Mouse (Mus musculus) hindbrain, embryonic 13.5 days (tissue): ENCODE measurements around the gene Gria4. TPM values are rescaled to one million over a fixed set of nuclear protein-coding genes. Genes with fewer than 3 reads are reported as not detected.

Experiments used
- ATAC-seq: fragments of 200-750 bp; cut with Nextera tagmentation; 2 replicates; pipeline ENCODE4 v1.8.0; 2017; ENCODE audit warnings: moderate TSS enrichment; ENCODE audit not compliant: low FRiP score
- H3K27ac ChIP-seq: fragments of 300-500 bp; sonication (generic); 2 replicates; pipeline ENCODE4 v1.5.1; 2015; ENCODE audit warnings: inconsistent platforms, mild to moderate bottlenecking, moderate library complexity
- H3K27me3 ChIP-seq: fragments of 300-500 bp; sonication (generic); 2 replicates; pipeline ENCODE4 v1.6.1; 2015; ENCODE audit warnings: mild to moderate bottlenecking, inconsistent platforms
- H3K36me3 ChIP-seq: fragments of 300-500 bp; sonication (generic); 2 replicates; pipeline ENCODE4 v1.6.1; 2015; ENCODE audit warnings: mild to moderate bottlenecking, inconsistent platforms
- H3K4me1 ChIP-seq: fragments of 300-500 bp; sonication (generic); replicated peaks from 2 replicates; pipeline ENCODE4 v1.6.1; 2015; ENCODE audit warnings: inconsistent platforms
- H3K4me2 ChIP-seq: fragments of 300-500 bp; sonication (generic); 2 replicates; pipeline ENCODE4 v1.6.1; 2015; ENCODE audit warnings: inconsistent platforms, mild to moderate bottlenecking, moderate library complexity
- H3K4me3 ChIP-seq: fragments of 300-500 bp; sonication (generic); 2 replicates; pipeline ENCODE4 v1.5.1; 2015; ENCODE audit warnings: mild to moderate bottlenecking, inconsistent platforms
- H3K9ac ChIP-seq: fragments of 300-500 bp; sonication (generic); 2 replicates; pipeline ENCODE4 v1.6.1; 2015; ENCODE audit warnings: mild to moderate bottlenecking, inconsistent platforms
- H3K9me3 ChIP-seq: fragments of 300-500 bp; sonication (generic); 2 replicates; pipeline ENCODE4 v1.6.1; 2016; ENCODE audit warnings: inconsistent platforms
- WGBS: fragments of 180-500 bp; shearing (Covaris S2); methylation state at CpG from one replicate; pipeline ENCODE4 v1.1.7; 2015; 5-methylcytosine and 5-hydroxymethylcytosine counted together
- polyA plus RNA-seq: library from polyadenylated mRNA; unstranded; fragments of >200 nt; fragmentation: Nextera tagmentation; extraction: Ambion mirVana; gene quantifications from 2 replicates; pipeline ENCODE4 v1.2.1, GENCODE M21; 2015

Gene Gria4
- polyA plus RNA-seq, 1 experiment from 2014 or later, result 29.1 TPM

DNA sequence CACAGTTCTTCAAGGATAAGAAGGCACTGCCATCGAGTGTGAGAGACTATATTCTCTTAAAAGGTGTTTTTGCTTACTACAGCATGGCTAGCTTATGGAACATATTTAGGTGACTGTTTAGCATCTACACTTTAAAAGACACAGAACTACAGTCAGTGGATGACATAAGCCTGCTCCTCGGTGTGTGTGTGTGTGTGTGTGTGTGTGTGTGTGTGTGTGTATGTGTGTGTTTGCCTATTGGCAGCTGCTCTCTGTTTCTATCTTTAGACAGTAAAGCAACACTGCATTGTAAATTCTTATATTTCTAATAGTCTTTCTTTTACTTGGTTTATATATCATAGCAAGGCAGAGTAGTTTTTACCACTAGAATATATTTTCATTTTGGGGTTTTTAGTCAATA is 130.3 kb downstream of the Gria4 start:
- no peak overlapping the region for H3K4me3 ChIP-seq
- H3K9me3 ChIP-seq, result no peaks in the 10 kb centered on the region
- no peak for ATAC-seq
- H3K36me3 ChIP-seq, result no peaks in the 10 kb centered on the region
- H3K4me2 ChIP-seq, result no peak overlapping the region
- H3K4me1 ChIP-seq, result no peaks in the 10 kb centered on the region
- WGBS, result 73% methylated on average over 2 of the region's 2 CpGs
- no peaks in the 10 kb centered on the region for H3K27me3 ChIP-seq
- no peak overlapping the region for H3K9ac ChIP-seq
- no peak overlapping the region for H3K27ac ChIP-seq

DNA sequence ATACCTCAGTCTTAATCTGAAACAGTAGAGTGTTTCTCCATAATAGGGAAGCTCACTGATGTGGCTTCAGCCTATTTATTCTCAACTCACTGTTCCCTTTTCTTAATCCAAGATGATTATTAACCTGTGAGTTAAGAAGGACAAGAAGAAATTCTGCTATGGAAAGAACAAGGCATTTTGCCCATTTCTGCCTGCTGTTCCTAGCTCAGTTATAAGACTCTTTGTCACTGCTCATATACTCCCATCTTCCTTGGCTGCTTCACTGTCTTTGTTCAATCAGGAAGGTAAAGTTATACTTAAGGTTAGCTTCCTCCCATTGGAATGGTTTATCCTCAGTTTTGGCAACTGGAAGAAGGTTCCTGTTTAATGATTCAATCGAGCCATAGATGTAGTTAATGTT is 133.6 kb downstream of the Gria4 start:
- Histone ChIP-seq H3K9ac (no peak overlapping the region), H3K36me3 (no peaks in the 10 kb centered on the region), H3K4me1 (no peaks in the 10 kb centered on the region), H3K9me3 (no peaks in the 10 kb centered on the region), H3K4me2 (no peak overlapping the region), H3K27ac (no peak overlapping the region), H3K4me3 (no peak overlapping the region), H3K27me3 (no peaks in the 10 kb centered on the region)
- no peak for ATAC-seq
- 85% methylated on average over 1 of the region's 1 CpGs for WGBS

DNA sequence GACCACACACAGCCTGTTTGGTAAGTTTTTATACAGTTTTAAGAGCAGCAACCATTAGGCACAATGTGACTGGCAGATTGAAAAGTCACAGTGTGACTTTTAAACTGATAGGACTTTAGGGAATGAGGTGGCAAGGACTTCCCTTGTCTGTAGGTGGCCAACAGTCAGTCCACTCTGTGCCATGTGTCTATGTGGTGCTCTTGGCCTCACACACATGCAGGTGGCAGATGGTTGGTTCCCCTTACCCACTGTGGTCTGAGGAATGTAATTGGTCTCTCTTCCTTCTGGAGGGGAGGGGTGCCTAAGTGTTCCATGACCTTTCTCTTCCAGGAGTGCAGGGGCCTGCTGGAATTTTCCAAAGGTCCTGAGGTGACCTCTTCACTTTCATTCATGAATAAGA is 137.1 kb downstream of the Gria4 start:
- H3K4me2 ChIP-seq, result no peak overlapping the region
- no peaks in the 10 kb centered on the region for H3K4me1 ChIP-seq
- no peaks in the 10 kb centered on the region for H3K36me3 ChIP-seq
- no peaks in the 10 kb centered on the region for H3K9me3 ChIP-seq
- H3K4me3 ChIP-seq, result no peak overlapping the region
- no peak overlapping the region for H3K9ac ChIP-seq
- H3K27me3 ChIP-seq, result no peaks in the 10 kb centered on the region
- H3K27ac ChIP-seq, result no peak overlapping the region
- ATAC-seq, result no peak

DNA sequence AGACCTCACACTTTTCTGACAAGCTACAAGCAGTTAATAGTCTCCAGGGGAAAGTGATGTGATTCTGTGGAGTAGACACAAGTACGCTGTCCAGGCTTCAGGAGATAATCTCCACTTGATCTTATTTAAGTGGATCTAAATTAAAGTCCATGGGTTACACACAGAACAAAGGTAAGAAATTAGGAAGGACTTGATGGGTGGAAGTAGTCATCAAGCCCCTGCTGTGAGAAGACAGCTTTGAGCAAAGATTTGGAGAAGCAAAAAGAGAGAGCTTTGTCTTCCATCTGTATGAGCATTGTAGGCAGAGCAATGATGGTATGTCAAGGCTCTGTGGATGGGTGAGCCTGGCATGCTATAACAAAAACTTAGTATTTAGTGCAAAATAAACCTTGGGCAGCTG is 141.7 kb downstream of the Gria4 start:
- Histone ChIP-seq H3K27ac (no peak overlapping the region), H3K9me3 (no peaks in the 10 kb centered on the region), H3K36me3 (no peaks in the 10 kb centered on the region), H3K4me3 (no peak overlapping the region), H3K4me2 (no peak overlapping the region), H3K9ac (no peak overlapping the region), H3K4me1 (no peaks in the 10 kb centered on the region), H3K27me3 (no peaks in the 10 kb centered on the region)
- 86% methylated on average over 1 of the region's 1 CpGs for WGBS
- no peak for ATAC-seq

DNA sequence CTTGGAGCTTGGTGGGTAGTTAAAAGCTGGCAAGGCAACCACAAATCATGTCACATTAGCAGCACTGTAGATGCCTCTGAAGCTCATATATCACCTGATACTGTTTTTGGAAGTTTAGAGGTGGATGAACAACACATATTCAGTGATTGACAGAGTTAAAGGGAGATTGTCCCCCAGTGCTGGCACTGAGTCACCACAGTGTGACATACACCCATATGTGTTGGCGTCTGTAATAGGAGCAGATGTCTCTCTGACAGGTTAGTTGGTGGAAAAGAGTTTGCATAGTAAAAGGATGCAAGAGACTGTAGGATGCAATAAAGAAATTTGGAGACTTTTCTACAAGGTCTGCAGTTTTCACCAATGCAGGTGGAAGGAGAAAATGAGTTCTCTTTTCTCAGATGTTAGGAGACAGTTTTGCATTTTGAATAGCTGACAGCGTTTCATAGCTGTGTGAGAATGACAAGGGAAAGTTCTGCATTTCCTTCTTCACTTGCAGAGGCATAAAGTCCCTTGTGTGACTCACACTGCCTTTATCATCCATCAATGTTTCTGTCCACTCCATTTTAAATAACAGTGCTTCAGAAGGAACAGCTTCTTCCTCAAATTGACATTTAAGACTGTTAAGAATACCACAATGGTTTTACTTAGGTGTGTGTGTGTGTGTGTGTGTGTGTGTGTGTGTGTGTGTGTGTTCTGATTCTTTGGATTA is 156.7 kb downstream of the Gria4 start:
- Histone ChIP-seq H3K27ac (no peak overlapping the region), H3K9ac (no peak overlapping the region), H3K4me1 (no peaks in the 10 kb centered on the region), H3K36me3 (no peaks in the 10 kb centered on the region), H3K4me2 (no peak overlapping the region), H3K9me3 (no peaks in the 10 kb centered on the region), H3K27me3 (no peaks in the 10 kb centered on the region), H3K4me3 (no peak overlapping the region)
- no peak for ATAC-seq
- whole genome bisulfite sequencing, result 67% methylated on average over 2 of the region's 2 CpGs

DNA sequence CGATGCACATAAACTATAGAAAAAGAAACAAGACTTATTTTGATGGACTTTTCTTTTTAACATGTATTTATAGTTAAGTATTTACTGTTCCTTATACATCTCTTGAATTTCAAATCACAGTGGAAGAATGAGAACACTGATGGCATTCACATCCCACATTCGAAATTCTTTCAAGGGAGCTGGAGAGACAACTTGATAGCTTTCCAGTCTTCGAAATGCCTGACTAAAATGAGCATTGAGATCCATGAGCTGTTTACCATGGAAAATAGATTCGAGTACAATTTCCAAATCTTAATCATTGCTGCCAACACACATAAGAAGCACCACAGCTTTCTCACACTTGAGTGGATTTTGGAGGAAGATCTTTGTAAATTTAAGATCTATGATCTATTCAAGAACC is 164.1 kb downstream of the Gria4 start:
- Histone ChIP-seq H3K4me1 (no peaks in the 10 kb centered on the region), H3K27me3 (no peaks in the 10 kb centered on the region), H3K4me3 (no peak overlapping the region), H3K9ac (no peak overlapping the region), H3K9me3 (no peaks in the 10 kb centered on the region), H3K27ac (no peak overlapping the region), H3K4me2 (no peak overlapping the region), H3K36me3 (no peaks in the 10 kb centered on the region)
- ATAC-seq, result no peak
- 85% methylated on average over 4 of the region's 4 CpGs for WGBS

DNA sequence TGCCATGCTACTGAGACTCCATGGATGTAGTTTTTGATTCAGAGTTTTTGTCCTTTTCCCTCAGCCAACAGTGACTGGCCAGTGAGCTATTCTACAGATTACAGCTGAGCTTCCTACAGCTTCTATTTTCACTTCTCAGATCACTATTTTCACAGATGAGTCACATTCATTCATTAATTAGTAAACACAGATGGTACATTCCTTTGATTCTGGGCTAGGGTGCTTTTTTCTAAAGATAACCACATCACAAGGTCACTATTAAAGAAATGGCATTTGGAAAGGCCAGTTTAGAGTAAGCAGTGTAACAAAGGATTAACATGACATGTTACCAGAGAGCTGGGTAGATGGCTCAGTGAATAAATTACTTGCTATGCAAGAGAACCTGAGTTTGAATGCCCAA is 180.7 kb downstream of the Gria4 start:
- Histone ChIP-seq H3K9ac (no peak overlapping the region), H3K4me1 (no peaks in the 10 kb centered on the region), H3K4me3 (no peak overlapping the region), H3K27ac (no peak overlapping the region), H3K4me2 (no peak overlapping the region), H3K36me3 (no peaks in the 10 kb centered on the region), H3K27me3 (no peaks in the 10 kb centered on the region), H3K9me3 (no peaks in the 10 kb centered on the region)
- ATAC-seq, result no peak

DNA sequence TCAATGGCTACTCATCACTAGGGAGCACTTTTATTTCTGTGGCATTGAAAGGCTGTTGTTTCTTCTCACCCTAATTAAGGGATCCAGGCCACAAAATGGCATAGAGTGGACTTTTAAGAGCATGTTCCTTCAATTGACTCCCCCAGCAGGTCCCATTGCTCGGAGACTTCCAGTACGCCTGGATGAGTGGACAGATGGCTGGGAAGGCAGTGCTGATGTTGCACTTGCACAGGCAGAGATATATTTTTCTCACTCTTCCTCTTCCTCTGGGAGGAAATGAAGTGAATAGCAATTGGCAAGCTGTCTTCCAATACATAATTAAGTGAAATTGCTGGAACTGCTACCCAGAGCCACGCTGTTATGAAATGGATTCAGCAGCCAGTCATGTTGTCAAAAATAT is 190.7 kb downstream of the Gria4 start:
- 67% methylated on average over 3 of the region's 3 CpGs for WGBS
- Histone ChIP-seq H3K36me3 (no peaks in the 10 kb centered on the region), H3K4me1 (no peaks in the 10 kb centered on the region), H3K9me3 (no peaks in the 10 kb centered on the region), H3K4me3 (no peak overlapping the region), H3K4me2 (no peak overlapping the region), H3K27ac (no peak overlapping the region), H3K9ac (no peak overlapping the region), H3K27me3 (no peaks in the 10 kb centered on the region)
- no peak for ATAC-seq

DNA sequence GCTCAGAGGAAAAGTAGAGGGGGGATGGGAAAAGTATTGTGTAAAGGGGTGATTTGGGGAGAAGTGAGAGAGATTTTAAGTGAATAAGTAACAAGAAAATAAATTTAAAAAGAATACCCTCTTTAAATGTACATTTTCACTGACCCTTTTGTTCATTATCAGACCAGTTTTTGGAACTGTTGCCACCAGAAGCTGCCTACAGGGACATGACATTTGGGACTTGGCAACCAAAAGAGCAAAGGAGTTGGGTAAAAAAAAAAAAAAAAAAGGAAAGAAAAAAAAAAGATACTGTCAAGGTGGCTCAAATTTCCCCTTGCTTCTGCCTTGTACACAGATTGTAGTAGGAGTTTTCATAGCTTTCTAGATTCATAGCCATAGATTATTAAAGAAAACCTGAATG is 191.8 kb downstream of the Gria4 start:
- H3K27ac ChIP-seq, result no peak overlapping the region
- H3K9ac ChIP-seq, result no peak overlapping the region
- H3K36me3 ChIP-seq, result no peaks in the 10 kb centered on the region
- no peaks in the 10 kb centered on the region for H3K4me1 ChIP-seq
- ATAC-seq, result no peak
- H3K27me3 ChIP-seq, result no peaks in the 10 kb centered on the region
- H3K9me3 ChIP-seq, result no peaks in the 10 kb centered on the region
- H3K4me2 ChIP-seq, result no peak overlapping the region
- H3K4me3 ChIP-seq, result no peak overlapping the region

DNA sequence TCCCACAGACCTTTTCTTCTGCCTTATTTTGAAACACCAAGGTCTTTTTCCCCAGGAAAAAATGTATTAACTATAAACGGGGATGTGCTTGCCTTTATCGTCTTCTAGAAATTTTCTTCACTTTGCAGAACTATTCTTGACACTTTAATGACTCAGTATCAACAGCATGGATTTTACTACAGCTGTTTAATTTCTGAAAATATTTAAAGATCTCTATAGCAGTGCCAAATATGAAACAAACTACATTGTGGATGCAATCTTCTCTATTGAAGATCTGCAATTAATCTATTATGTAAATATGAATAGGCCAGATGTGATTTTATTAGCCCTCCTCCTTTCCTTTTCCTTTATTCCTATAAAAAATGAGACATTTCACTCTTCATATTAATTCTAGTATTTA is 194.2 kb downstream of the Gria4 start:
- WGBS, result 96% methylated on average over 2 of the region's 2 CpGs
- no peaks in the 10 kb centered on the region for H3K4me1 ChIP-seq
- no peaks in the 10 kb centered on the region for H3K9me3 ChIP-seq
- H3K36me3 ChIP-seq, result no peaks in the 10 kb centered on the region
- no peak overlapping the region for H3K4me2 ChIP-seq
- no peak for ATAC-seq
- no peaks in the 10 kb centered on the region for H3K27me3 ChIP-seq
- no peak overlapping the region for H3K27ac ChIP-seq
- H3K4me3 ChIP-seq, result no peak overlapping the region
- H3K9ac ChIP-seq, result no peak overlapping the region

DNA sequence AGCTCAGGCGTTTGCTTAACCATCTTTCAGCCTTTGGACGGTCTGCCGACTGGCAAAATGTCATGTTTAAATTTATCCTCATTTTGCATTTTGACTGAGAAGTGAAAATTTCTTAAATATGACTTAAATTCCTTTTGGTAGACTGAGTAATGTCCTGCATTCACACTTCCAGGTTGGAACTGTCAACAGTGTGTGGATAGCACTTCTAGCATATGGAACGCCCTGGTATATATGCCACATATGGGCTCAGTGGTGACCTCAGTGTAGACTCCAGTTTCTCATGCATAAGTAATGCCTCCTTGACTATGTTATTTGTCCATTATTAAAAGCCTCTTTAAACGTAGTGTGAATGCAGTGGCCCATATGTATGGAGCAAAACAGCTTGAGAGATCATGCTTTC is 222.4 kb downstream of the Gria4 start:
- Histone ChIP-seq H3K4me2 (no peak overlapping the region), H3K36me3 (no peaks in the 10 kb centered on the region), H3K4me1 (no peaks in the 10 kb centered on the region), H3K9ac (no peak overlapping the region), H3K9me3 (no peaks in the 10 kb centered on the region), H3K27ac (no peak overlapping the region), H3K4me3 (no peak overlapping the region), H3K27me3 (no peaks in the 10 kb centered on the region)
- WGBS, result 78% methylated on average over 5 of the region's 5 CpGs
- no peak for ATAC-seq

DNA sequence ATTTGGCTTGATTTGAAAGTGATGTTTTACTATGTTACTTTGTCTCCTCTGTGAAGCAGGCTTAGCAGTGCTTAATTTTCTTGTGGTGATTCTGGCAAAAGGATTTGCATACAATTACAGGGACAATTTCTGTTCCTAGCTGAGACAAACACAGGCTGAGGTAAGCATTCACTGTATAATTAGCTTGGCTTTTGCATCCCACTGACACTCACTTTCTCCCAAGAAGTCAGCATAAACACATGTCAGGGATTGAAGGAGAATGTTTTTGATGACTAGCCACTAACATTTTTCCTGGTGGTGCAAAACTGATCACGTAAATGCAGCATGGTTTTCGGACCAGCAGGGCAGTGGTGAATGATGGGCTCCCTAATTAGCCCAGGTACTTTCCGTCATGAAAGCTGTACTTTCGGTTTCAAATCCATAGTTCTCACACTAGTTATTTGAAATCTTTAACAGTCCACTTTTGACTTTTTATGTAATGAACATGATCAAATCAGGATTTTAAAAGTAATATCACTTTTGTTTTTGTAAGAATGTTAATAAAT is 240.5 kb downstream of the Gria4 start:
- no peak overlapping the region for H3K4me3 ChIP-seq
- H3K9ac ChIP-seq, result no peak overlapping the region
- H3K4me1 ChIP-seq, result no peaks in the 10 kb centered on the region
- H3K9me3 ChIP-seq, result no peaks in the 10 kb centered on the region
- no peaks in the 10 kb centered on the region for H3K36me3 ChIP-seq
- H3K27me3 ChIP-seq, result no peaks in the 10 kb centered on the region
- H3K27ac ChIP-seq, result no peak overlapping the region
- ATAC-seq, result no peak
- 68% methylated on average over 4 of the region's 4 CpGs for WGBS
- H3K4me2 ChIP-seq, result no peak overlapping the region

DNA sequence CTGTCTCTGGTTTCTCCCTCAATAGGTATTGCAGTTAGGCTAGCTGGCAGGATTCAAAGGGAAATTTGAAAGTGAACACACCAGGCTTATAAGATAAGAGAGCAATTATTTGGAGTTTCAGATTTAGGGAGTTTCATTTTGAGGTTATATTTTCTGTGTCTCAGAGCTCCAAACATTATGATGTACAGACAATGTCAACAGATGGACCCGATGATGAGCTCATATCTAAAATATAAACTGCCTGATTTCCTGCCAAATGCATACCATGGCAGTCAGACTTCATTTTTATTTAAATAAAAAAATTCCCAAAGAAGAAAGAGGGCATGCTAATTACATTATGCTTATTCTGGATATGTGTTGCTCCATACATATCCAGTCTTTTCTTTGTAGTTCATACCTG is 256.8 kb downstream of the Gria4 start:
- no peak overlapping the region for H3K9ac ChIP-seq
- no peaks in the 10 kb centered on the region for H3K27me3 ChIP-seq
- no peaks in the 10 kb centered on the region for H3K4me1 ChIP-seq
- no peaks in the 10 kb centered on the region for H3K36me3 ChIP-seq
- 95% methylated on average over 1 of the region's 1 CpGs for WGBS
- H3K4me3 ChIP-seq, result no peak overlapping the region
- ATAC-seq, result no peak
- no peak overlapping the region for H3K4me2 ChIP-seq
- no peak overlapping the region for H3K27ac ChIP-seq
- no peaks in the 10 kb centered on the region for H3K9me3 ChIP-seq
